Mouse (Mus musculus) embryonic fibroblast, embryonic 13.5 days (primary cell): Measurements from ENCODE around the gene Srgn. TPM values are rescaled to one million over a fixed set of nuclear protein-coding genes. Genes with fewer than 3 reads are reported as not detected.

Experiments used
- H3K27ac ChIP-seq: 2 replicates; pipeline ENCODE4 v1.5.1; 2012; ENCODE audit warnings: low read length, control low read depth, inconsistent platforms; ENCODE audit not compliant: insufficient read depth
- H3K4me1 ChIP-seq: 2 replicates; pipeline ENCODE4 v1.6.1; 2011; ENCODE audit warnings: low read length; ENCODE audit not compliant: control insufficient read depth, insufficient read depth
- H3K4me3 ChIP-seq: 2 replicates; pipeline ENCODE4 v1.5.1; 2011; ENCODE audit warnings: mild to moderate bottlenecking, control low read depth, low read length; ENCODE audit not compliant: insufficient read depth
- CTCF ChIP-seq: IDR thresholded peaks from 2 replicates; pipeline ENCODE4 v1.5.1; 2011; ENCODE audit warnings: mild to moderate bottlenecking, control low read depth, low read length, moderate library complexity, borderline replicate concordance; ENCODE audit not compliant: insufficient read depth
- POLR2A ChIP-seq: IDR thresholded peaks from 2 replicates; pipeline ENCODE4 v1.6.1; 2011; ENCODE audit warnings: low read depth, mild to moderate bottlenecking, control low read depth, low read length, moderate library complexity
- polyA plus RNA-seq: library from polyadenylated mRNA; stranded (reverse); fragments of >200 nt; gene quantifications from 2 replicates; pipeline ENCODE4 v1.2.4, GENCODE M21; 2011; ENCODE audit warnings: low read depth; ENCODE audit not compliant: missing spikeins, insufficient read length

Srgn gene
- polyA plus RNA-seq, 1 experiment: 1.9 TPM

DNA sequence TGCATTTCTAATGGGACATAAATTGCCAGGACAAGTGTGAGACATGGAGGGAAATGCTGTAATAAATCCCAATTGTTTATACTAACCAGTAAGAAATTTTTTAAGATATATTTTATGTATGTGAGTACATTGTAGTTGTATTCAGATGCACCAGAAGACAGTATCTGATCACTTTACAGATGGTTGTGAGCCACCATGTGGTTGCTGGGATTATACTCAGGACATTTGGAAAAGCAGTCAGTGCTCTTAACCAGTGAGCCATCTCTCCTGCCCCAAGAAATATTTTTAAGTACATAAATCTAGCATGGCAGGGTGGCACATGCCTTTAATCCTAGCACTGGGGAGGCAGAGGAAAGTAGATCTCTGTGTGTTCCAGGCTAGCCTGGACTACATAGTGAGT is 18.5 kb upstream of the Srgn start:
- TF ChIP-seq POLR2A (no peak), CTCF (no peak)
- H3K4me1 ChIP-seq: no peaks in the 10 kb centered on the region
- H3K4me3 ChIP-seq: no peak overlapping the region
- H3K27ac ChIP-seq: no peak overlapping the region

DNA sequence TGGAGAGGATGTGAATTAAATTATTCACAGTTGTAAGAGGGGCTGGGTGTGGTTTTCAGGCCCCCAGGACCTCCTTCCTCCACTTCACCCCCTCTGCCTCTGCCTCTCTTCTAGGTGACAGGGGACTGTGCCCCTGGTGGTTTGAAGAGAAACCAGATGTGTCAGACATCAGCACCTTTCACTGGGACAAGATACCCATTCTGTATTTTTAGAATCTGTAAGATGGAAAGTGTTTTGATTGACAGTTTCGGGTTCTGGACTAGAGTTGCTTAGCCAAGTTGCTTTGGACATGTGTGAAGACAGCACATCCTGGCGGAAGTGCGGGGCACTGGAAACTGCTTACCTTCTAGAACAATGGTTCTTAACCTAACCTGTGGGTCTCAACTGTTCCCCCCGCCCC is 17.1 kb upstream of the Srgn start:
- Histone ChIP-seq H3K4me3 (no peak overlapping the region), H3K27ac (no peak overlapping the region), H3K4me1 (no peaks in the 10 kb centered on the region)
- no peak for TF ChIP-seq CTCF
- TF ChIP-seq POLR2A: no peak

DNA sequence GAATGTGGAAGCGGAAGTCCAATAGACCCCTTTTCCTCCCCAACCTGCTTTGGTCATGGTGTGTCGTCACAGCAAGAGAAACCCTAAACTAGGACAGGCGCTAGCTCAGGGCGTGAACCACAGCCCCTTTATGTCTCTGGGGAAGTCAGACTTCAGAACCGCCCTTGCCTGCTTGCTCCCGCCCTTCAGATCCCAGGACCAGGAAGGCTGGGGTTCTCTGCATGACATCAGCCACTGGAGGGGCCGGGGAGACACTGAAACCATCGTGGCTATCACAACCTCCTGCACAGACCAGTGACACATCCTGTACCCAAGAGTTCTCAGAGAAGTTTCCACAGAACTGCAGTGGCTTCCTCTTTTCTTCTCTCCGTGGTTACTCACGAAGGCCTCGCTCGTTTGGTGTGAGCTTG is 16.2 kb upstream of the Srgn start:
- Histone ChIP-seq H3K27ac (no peak overlapping the region), H3K4me3 (no peak overlapping the region), H3K4me1 (no peaks in the 10 kb centered on the region)
- TF ChIP-seq POLR2A (no peak), CTCF (no peak)

DNA sequence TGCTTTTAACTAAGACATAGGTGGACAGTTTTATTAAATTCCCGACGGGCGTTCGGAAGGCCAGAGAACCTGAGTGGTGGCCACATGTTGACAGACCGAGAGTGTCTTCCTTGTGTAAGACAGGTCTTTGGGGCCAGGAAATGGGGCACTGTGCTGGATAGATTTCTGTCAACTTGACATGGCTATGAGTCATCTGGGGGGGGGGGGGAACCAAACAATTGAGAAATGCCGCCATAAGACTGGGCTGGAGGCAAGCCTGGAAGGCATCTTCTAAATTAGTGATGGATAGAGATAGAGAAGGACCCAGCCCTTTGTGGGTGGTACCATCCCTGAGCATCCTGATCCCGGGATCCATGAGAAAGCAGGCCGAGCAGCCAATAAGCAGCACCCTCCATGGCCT is 15.7 kb upstream of the Srgn start:
- no peaks in the 10 kb centered on the region for H3K4me1 ChIP-seq
- no peak overlapping the region for H3K27ac ChIP-seq
- H3K4me3 ChIP-seq: no peak overlapping the region
- no peak for TF ChIP-seq POLR2A
- TF ChIP-seq CTCF: no peak

DNA sequence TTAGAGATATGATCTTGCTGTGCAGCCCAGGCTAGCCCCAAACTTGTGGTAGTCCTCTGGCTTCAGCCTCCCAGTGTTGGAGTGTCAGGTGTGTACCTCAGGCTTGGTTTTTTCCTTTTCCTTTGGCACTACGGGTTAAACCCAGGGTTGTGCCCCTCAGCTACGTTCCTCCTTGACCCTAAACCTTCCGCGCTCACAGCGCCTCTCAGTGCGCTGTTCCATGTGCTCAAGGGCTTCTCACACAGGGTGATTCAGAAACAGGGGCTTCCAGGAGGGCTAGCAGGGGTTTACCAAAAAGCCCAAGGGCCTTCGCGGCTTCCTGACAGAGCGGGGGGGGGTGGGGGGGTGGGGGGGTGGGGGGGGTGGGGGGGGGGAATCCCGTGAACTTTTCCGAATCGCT is 15.3 kb upstream of the Srgn start:
- no peak overlapping the region for H3K27ac ChIP-seq
- TF ChIP-seq CTCF (no peak), POLR2A (no peak)
- no peaks in the 10 kb centered on the region for H3K4me1 ChIP-seq
- H3K4me3 ChIP-seq: no peak overlapping the region

DNA sequence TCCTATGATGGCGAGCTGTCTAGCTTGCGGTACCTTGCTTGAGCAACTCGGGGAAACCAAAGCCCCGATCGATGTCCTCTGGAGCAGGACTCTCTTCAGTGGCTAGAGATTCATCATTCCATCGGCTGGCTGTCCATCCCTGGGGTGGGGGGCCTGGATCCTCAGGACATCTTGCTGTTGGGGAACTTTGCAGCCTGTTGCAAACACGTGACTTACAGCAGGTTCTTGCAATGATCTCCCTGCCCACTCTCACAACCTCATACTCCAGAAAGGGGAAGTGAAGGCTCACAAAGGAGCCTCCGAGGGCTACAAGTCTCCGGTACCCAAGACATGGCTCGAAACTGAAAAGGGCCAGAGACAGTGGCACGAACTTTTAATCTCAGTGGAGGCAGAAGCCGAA is 14.2 kb upstream of the Srgn start:
- Histone ChIP-seq H3K27ac (no peak overlapping the region), H3K4me3 (no peak overlapping the region), H3K4me1 (no peaks in the 10 kb centered on the region)
- TF ChIP-seq POLR2A (no peak), CTCF (no peak)

DNA sequence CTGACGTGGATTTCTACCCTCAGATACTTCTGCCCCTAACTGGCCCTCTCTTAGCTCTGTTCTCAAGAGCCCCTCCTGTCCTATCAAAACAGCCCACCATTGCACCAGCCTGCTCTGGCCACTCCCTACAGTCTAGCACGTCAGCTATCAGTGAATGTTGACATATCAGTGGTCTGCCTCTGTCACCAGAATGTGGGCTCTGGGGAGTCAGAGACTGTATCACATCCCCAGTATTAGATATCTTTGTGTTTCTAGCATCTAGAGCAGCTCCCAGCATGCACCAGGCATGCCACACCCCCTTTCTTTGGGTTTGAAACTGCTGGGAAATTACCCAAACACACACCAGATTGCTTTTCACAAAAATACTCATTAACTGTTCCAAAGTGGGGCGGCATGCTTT is 13.5 kb upstream of the Srgn start:
- no peak overlapping the region for H3K27ac ChIP-seq
- no peak overlapping the region for H3K4me3 ChIP-seq
- no peaks in the 10 kb centered on the region for H3K4me1 ChIP-seq
- TF ChIP-seq CTCF (no peak), POLR2A (no peak)

DNA sequence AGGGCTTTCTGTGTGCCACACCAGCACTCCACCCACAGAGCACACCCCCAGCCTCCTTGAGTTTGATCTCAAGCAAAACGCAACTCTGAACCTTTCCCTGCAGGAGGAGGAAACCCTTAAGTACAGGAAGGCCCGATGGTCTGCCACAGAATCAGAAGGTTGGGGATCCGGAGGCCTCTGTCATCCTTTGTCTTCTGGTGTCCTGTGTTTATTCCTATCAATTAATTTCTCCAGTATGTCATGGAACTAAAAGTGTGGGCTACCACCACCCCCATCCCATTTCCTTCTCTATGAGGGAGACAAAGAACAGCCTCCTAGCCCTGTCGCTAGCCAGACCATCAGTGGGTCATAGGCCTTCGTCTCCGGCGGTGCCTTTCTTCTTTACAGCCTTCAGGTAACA is 7.3 kb upstream of the Srgn start:
- Histone ChIP-seq H3K4me3 (no peak overlapping the region), H3K27ac (no peak overlapping the region), H3K4me1 (no peaks in the 10 kb centered on the region)
- no peak for TF ChIP-seq CTCF
- no peak for TF ChIP-seq POLR2A

DNA sequence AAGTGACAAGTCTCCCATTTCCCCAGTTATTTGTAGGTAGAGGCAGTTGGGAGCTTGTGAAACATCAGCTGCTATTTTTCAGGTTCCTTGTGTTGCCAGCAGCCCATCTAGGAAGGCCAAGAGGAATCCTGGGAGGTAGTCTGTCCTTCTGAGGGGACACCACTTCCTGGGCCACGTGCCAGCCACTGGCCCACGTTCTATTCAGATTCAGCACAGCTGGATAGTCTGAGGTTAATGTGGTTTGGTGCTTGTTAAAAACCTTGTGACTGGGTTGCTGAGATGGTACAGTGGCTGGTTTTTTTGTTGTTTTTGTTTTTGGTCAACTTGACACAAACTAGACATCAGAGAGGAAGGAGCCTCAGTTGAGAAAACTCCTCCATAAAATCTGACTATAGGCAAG is 5.6 kb upstream of the Srgn start:
- TF ChIP-seq CTCF (no peak), POLR2A (no peak)
- Histone ChIP-seq H3K27ac (no peak overlapping the region), H3K4me1 (no peaks in the 10 kb centered on the region), H3K4me3 (no peak overlapping the region)

DNA sequence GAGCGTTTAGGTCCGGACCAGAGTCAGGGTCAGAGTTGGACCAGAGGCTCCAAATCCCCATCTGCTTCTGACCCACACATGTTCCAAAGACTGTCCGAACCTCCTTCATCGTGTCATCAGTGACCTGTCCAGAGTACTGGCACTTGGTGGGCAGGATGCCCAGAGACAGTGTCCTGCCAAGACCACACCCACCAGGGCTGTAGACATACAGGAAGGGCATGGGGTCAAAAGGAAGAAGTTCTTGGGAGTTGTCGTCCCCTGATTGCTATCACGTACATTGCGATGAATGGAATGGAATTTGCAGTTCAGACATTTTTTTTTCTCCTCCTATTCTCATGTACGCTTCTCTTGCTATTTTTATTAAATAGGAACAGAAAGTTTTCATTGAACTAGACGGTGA is 2.9 kb upstream of the Srgn start:
- H3K27ac ChIP-seq: no peak overlapping the region
- TF ChIP-seq CTCF (no peak), POLR2A (no peak)

DNA sequence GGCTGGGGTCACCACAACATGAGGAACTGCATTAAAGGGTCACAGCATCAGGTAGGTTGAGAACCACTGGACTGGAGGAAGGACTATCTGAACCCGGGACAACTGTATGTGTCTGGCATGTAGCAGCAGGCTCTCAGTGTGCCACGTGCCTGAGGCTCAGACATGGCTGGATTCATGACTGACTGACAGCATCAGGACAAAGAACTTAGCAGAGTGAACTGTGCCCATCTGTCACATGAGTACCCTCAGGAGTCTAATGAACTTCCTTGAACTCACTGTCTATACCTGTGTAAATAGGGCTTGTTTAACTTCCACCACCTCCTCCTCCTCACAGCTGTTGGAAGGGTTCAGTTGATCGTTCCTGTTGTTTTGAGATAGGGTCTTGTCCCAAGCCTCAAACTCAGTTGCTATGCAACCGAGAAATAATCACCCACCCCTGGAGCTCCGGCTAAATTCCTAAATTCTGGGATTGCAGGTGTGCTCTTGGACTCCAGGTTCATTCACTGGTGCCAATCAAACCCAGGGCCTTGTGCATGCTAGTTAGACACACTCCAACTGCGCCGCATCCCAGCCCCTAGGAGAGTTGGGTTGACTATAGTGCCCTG is 4.8 kb downstream of the Srgn start:
- TF ChIP-seq POLR2A (no peak), CTCF (no peak)

More for the DNA sequence above, 2.9 kb upstream of the Srgn start:
- H3K4me1 ChIP-seq: no peaks in the 10 kb centered on the region
- no peak overlapping the region for H3K4me3 ChIP-seq

More for the DNA sequence above, 4.8 kb downstream of the Srgn start:
- no peaks in the 10 kb centered on the region for H3K4me1 ChIP-seq
- H3K27ac ChIP-seq: no peak overlapping the region
- H3K4me3 ChIP-seq: no peak overlapping the region
